Mouse (Mus musculus) neutrophil, adult 83 days (primary cell): ENCODE data around the gene Necab3. TPM values are rescaled to one million over a fixed set of nuclear protein-coding genes. Genes with fewer than 3 reads are reported as not detected.

ENCODE experiments used
- total RNA-seq, 2 experiments: library from RNA; stranded (reverse); gene quantifications; one replicate each; pipeline ENCODE4 v1.2.4; 2023

Necab3 gene
- total RNA-seq: 1 to 10 TPM; 2.3 to 2.4 TPM

GRCm38 (mm10) chr2:154558264-154559039 is at the start of gene Necab3:
Gene Necab3, minus strand, starts transcription at chr2:154558890.

GRCm38 (mm10) chr2:154603638-154604153 is 45.0 kb upstream of the Necab3 start, which contains the start of gene Pxmp4:
Gene Pxmp4, minus strand, starts transcription at chr2:154603708.

GRCm38 (mm10) chr2:154569836-154570286 is 11.2 kb upstream of the Necab3 start, which contains the start of gene E2f1:
Gene E2f1, minus strand, starts transcription at chr2:154569892.

GRCm38 (mm10) chr2:154551476-154551875 is 7.2 kb downstream of the Necab3 start, which contains the start of gene Actl10:
Gene Actl10, plus strand, starts transcription at chr2:154551776.

GRCm38 (mm10) chr2:154546711-154547110 is 12.0 kb downstream of the Necab3 start, which contains the start of gene 1700003F12Rik:
Gene 1700003F12Rik, plus strand, starts transcription at chr2:154547085.

Other genes with a start within 250 kb of the Necab3 start
- gene Cdk5rap1, start 185.9 kb downstream of the Necab3 start, total RNA-seq: 1 to 10 TPM; 7.5 to 7.9 TPM
- 1 to 10 TPM; 1.4 to 2.0 TPM for gene Snta1, start 150.8 kb downstream of the Necab3 start, total RNA-seq
- 10 to 100 TPM; 18.3 to 18.5 TPM for gene Cbfa2t2, start 122.4 kb downstream of the Necab3 start, total RNA-seq
- gene 1700003F12Rik, start 11.8 kb downstream of the Necab3 start, total RNA-seq: not detected
- gene Actl10, start 7.1 kb downstream of the Necab3 start, total RNA-seq: under 1 TPM in 1 of 2 experiments, not detected in 1; 0.35 TPM
- gene E2f1, start 11.0 kb upstream of the Necab3 start, total RNA-seq: 10 to 100 TPM; 20.6 to 24.3 TPM
- gene Pxmp4, start 44.8 kb upstream of the Necab3 start, total RNA-seq: 10 to 100 TPM; 17.3 to 18.7 TPM
- 1 to 10 TPM; 4.3 to 4.5 TPM for gene Zfp341, start 54.4 kb upstream of the Necab3 start, total RNA-seq
- not detected for gene 4930519P11Rik, start 54.5 kb upstream of the Necab3 start, total RNA-seq
- gene Chmp4b, start 92.8 kb upstream of the Necab3 start, total RNA-seq: 100 to 1,000 TPM; 162 to 170 TPM
- not detected for gene Gm14214, start 211.1 kb upstream of the Necab3 start, total RNA-seq
- gene Raly, start 232.2 kb upstream of the Necab3 start, total RNA-seq: 100 to 1,000 TPM; 178 to 179 TPM
- gene a, start 232.5 kb upstream of the Necab3 start, total RNA-seq: not detected